Mouse (Mus musculus) lung, adult 10 weeks (tissue): ENCODE data around the gene Zfp969. TPM values are rescaled to one million over a fixed set of nuclear protein-coding genes. Genes with fewer than 3 reads are reported as not detected.

Experiments
- polyA plus RNA-seq: library from polyadenylated mRNA; stranded (reverse); fragments of 350-450 nt; fragmentation: Illumina TruSeq; extraction: RNeasy Lipid Tissue Mini Kit (QIAGEN cat#74804); gene quantifications from one replicate; pipeline ENCODE4 v1.2.3, GENCODE M21; 2014; ENCODE audit warnings: low read depth, low replicate concordance; ENCODE audit not compliant: insufficient read depth

The Zfp969 gene
- polyA plus RNA-seq: not detected

DNA sequence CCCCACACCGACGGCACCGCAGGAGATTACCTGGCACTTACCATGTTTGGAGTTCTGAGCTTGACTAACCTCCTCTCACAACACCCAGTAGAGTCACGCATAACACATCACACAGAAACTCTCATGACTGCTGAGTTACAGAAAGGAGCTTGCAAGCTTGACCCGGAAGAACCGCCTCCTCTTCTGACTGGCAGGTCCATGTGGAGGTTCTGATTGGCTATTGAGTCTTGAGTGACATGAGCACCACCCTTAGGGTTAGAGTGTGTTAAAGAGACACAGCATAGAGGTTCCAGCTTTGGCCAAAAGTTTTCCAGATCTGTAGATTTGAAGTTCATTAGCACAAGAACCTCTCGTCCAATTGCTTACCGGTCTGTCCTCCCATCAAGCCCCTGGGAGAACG, at the start of gene Zfp969:
Gene Zfp969, minus strand, starts transcription at position 101 of the 400 bp plus-strand sequence.

DNA sequence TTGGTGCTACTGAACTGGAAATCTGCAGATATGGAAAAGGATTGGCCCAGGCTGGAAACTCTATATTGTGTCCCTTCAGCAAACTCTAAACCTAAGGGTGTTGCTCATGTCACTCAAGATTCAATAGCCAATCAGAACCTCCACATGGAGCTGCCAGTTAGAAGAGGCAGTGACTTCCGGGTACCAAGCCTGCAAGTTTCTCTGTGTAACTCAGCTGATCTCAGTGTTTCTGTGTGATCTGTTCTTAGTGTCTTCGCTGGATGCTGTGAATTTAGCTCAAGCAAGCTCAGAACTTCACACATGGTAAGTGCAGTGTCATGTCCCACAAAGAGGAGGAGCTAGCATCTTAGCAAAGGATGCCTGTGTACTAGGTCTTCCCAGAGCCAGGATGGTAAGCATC, 37.8 kb upstream of the Zfp969 start, which contains the start of gene Gm2007:
Gene Gm2007, plus strand, starts transcription at position 301 of the 400 bp plus-strand sequence.

DNA sequence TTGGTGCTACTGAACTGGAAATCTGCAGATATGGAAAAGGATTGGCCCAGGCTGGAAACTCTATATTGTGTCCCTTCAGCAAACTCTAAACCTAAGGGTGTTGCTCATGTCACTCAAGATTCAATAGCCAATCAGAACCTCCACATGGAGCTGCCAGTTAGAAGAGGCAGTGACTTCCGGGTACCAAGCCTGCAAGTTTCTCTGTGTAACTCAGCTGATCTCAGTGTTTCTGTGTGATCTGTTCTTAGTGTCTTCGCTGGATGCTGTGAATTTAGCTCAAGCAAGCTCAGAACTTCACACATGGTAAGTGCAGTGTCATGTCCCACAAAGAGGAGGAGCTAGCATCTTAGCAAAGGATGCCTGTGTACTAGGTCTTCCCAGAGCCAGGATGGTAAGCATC, 59.8 kb downstream of the Zfp969 start, which contains the start of gene Gm11007:
Gene Gm11007, plus strand, starts transcription at position 301 of the 400 bp plus-strand sequence.

Other genes starting within 250 kb of the Zfp969 start
- 3.5 TPM for gene Zfp965, start 233.7 kb downstream of the Zfp969 start, polyA plus RNA-seq
- not detected for gene Gm11007, start 59.7 kb downstream of the Zfp969 start, polyA plus RNA-seq
- not detected for gene Gm2007, start 37.9 kb upstream of the Zfp969 start, polyA plus RNA-seq
- gene Gm14288, start 97.4 kb upstream of the Zfp969 start, polyA plus RNA-seq: 1.6 TPM
- 3.5 TPM for gene Gm6710, start 165.6 kb upstream of the Zfp969 start, polyA plus RNA-seq
- 1.8 TPM for gene Zfp966, start 227.5 kb upstream of the Zfp969 start, polyA plus RNA-seq